Mouse (Mus musculus) CH12.LX (cell line): ENCODE measurements around the gene Mdh1.
"Not testable (repeated sequence)": the region's sequence is repeated elsewhere in the genome, so short reads cannot be mapped to it uniquely, and the experiment has no call there.

Source experiments
- CTCF ChIP-seq, 2 experiments: IDR thresholded peaks in 1 of 2; conservative IDR thresholded peaks in 1 of 2; 2 replicates each; pipeline ENCODE4 v1.5.1; 2011 to 2012; ENCODE audit warnings: low read depth in 2 of 2, low read length in 2 of 2, improper control_type of control experiment in 1 of 2, inconsistent platforms in 1 of 2, mild to moderate bottlenecking in 1 of 2, moderate library complexity in 1 of 2
- EP300 ChIP-seq: IDR thresholded peaks from 2 replicates; pipeline ENCODE4 v1.6.1; 2011; ENCODE audit warnings: low read length, improper control_type of control experiment
- HCFC1 ChIP-seq: IDR thresholded peaks from 2 replicates; pipeline ENCODE4 v1.6.1; 2012; ENCODE audit warnings: low read depth, mild to moderate bottlenecking, inconsistent platforms, low read length, improper control_type of control experiment
- KAT2A ChIP-seq: IDR thresholded peaks from 2 replicates; pipeline ENCODE4 v1.6.1; 2012; ENCODE audit warnings: low read length, improper control_type of control experiment, inconsistent platforms; ENCODE audit not compliant: insufficient replicate concordance
- MAFK ChIP-seq: IDR thresholded peaks from 2 replicates; pipeline ENCODE4 v1.6.1; 2011; ENCODE audit warnings: low read length, improper control_type of control experiment; ENCODE audit not compliant: insufficient replicate concordance
- NELFE ChIP-seq: IDR thresholded peaks from 2 replicates; pipeline ENCODE4 v1.6.1; 2011; ENCODE audit warnings: low read depth, low read length, improper control_type of control experiment
- POLR2A ChIP-seq: IDR thresholded peaks from 2 replicates; pipeline ENCODE4 v1.6.1; 2011; ENCODE audit warnings: low read depth, mild to moderate bottlenecking, improper control_type of control experiment, low read length
- SMC3 ChIP-seq: IDR thresholded peaks from 2 replicates; pipeline ENCODE4 v1.6.1; 2011; ENCODE audit warnings: low read depth, low read length, improper control_type of control experiment
- TBP ChIP-seq: conservative IDR thresholded peaks from 2 replicates; pipeline ENCODE4 v1.6.1; 2011; ENCODE audit warnings: low read depth, low read length, improper control_type of control experiment
- TCF12 ChIP-seq: IDR thresholded peaks from 2 replicates; pipeline ENCODE4 v1.6.1; 2014; ENCODE audit warnings: low read depth, mild to moderate bottlenecking, inconsistent platforms, low read length, improper control_type of control experiment
- UBTF ChIP-seq: IDR thresholded peaks from 2 replicates; pipeline ENCODE4 v1.6.1; 2012; ENCODE audit warnings: low read depth, mild to moderate bottlenecking, inconsistent platforms, low read length, improper control_type of control experiment, moderate library complexity
- USF1 ChIP-seq: IDR thresholded peaks from 2 replicates; pipeline ENCODE4 v1.6.1; 2014; ENCODE audit warnings: low read depth, mild to moderate bottlenecking, inconsistent platforms, low read length, improper control_type of control experiment
- USF2 ChIP-seq: conservative IDR thresholded peaks from 2 replicates; pipeline ENCODE4 v1.6.1; 2011; ENCODE audit warnings: low read depth, low read length, improper control_type of control experiment

DNA sequence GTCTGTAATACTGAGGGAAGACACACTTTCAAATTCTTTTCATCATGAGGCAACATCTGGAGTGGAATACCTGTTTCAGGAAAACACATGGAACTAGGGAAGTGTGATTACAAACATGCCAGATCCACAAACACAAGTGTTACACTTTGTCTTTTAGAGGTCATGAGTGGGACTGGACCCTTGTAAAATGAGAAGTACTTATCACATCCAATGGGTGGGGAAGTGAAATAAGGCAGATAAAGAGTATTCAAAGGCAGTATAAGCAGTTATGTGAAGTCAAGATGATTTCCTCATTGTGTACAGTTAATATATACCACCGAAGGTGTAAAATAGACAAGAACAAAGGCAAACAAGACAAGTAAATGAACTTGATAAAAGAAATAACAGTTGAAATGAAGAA, 61.6 kb downstream of the Mdh1 start:
- not testable (repeated sequence) for TF ChIP-seq CTCF (conservative IDR thresholded peaks at IDR 0.05 in 1 of 2, IDR thresholded peaks at IDR 0.05 in 1 of 2; ENCODE audit: low read depth in 2 of 2, low read length in 2 of 2); POLR2A; USF1; TBP; MAFK; HCFC1; EP300; UBTF; TCF12; KAT2A; SMC3; USF2; NELFE
